Mouse (Mus musculus) forebrain, embryonic 14.5 days (tissue): ENCODE results near the gene Nfkb1. TPM values are rescaled to one million over a fixed set of nuclear protein-coding genes. Genes with fewer than 3 reads are reported as not detected.

Experiments
- ATAC-seq: fragments of 200-750 bp; cut with Nextera tagmentation; 2 replicates; pipeline ENCODE4 v1.8.0; 2017; ENCODE audit warnings: mild to moderate bottlenecking, moderate library complexity
- DNase-seq: peaks from one replicate; pipeline ENCODE4 v3.0.0-alpha.2; 2015; ENCODE audit warnings: low spot score
- H3K27ac ChIP-seq: fragments of 300-500 bp; sonication (generic); 2 replicates; pipeline ENCODE4 v1.5.1; 2014; ENCODE audit warnings: low read depth, mild to moderate bottlenecking, control low read depth, low read length, moderate library complexity
- H3K27me3 ChIP-seq: fragments of 300-500 bp; sonication (generic); replicated peaks from 2 replicates; pipeline ENCODE4 v1.6.1; 2014; ENCODE audit warnings: low read length, control low read depth, mixed read lengths; ENCODE audit not compliant: control insufficient read depth, insufficient read depth
- H3K36me3 ChIP-seq: fragments of 300-500 bp; sonication (generic); 2 replicates; pipeline ENCODE4 v1.6.1; 2014; ENCODE audit warnings: low read length, control low read depth; ENCODE audit not compliant: control insufficient read depth, insufficient read depth
- H3K4me1 ChIP-seq: fragments of 300-500 bp; sonication (generic); 2 replicates; pipeline ENCODE4 v1.6.1; 2014; ENCODE audit warnings: antibody characterized with exemption, low read length, control low read depth; ENCODE audit not compliant: control insufficient read depth, insufficient read depth
- H3K4me2 ChIP-seq: fragments of 300-500 bp; sonication (generic); 2 replicates; pipeline ENCODE4 v1.6.1; 2014; ENCODE audit warnings: mild to moderate bottlenecking, control low read depth, low read length
- H3K4me3 ChIP-seq: fragments of 300-500 bp; sonication (generic); 2 replicates; pipeline ENCODE4 v1.5.1; 2014; ENCODE audit warnings: low read depth, low read length, control low read depth
- H3K9ac ChIP-seq: fragments of 300-500 bp; sonication (generic); 2 replicates; pipeline ENCODE4 v1.6.1; 2014; ENCODE audit warnings: mild to moderate bottlenecking, low read length, control low read depth, moderate library complexity
- H3K9me3 ChIP-seq: fragments of 300-500 bp; sonication (generic); replicated peaks from 2 replicates; pipeline ENCODE4 v1.6.1; 2016; ENCODE audit warnings: low read length, control low read depth, mixed read lengths; ENCODE audit not compliant: control insufficient read depth
- WGBS: fragments of 180-500 bp; shearing (Covaris S2); extraction: QIAGEN DNeasy Blood & Tissue Kit; methylation state at CpG from one replicate; pipeline ENCODE4 v1.1.7; 2014; 5-methylcytosine and 5-hydroxymethylcytosine counted together
- polyA plus RNA-seq: library from polyadenylated mRNA; unstranded; fragments of >200 nt; fragmentation: Nextera tagmentation; extraction: Ambion mirVana; gene quantifications from 2 replicates; pipeline ENCODE4 v1.2.1, GENCODE M21; 2014

Nfkb1 gene
- polyA plus RNA-seq, 1 experiment from 2014 or later = 7.2 TPM

GRCm38 (mm10) chr3:135546212-135546923 lies 145.0 kb downstream of the Nfkb1 start:
- H3K4me1 ChIP-seq = no peaks in the 10 kb centered on the region
- H3K36me3 ChIP-seq = no peaks in the 10 kb centered on the region
- ATAC-seq (no peak), DNase-seq (no peak)
- no peak overlapping the region for H3K4me2 ChIP-seq
- no peak overlapping the region for H3K4me3 ChIP-seq
- no peak overlapping the region for H3K27ac ChIP-seq
- H3K9ac ChIP-seq = no peak overlapping the region
- H3K27me3 ChIP-seq = no peaks in the 10 kb centered on the region
- H3K9me3 ChIP-seq = no peaks in the 10 kb centered on the region
- WGBS = 67% methylated on average over 13 of the region's 13 CpGs

Other genes with a start within 250 kb of the Nfkb1 start
- gene Manba, start 205.9 kb downstream of the Nfkb1 start, polyA plus RNA-seq = 4.1 and 4.4 TPM in 2 replicates
- gene Slc39a8, start 133.7 kb upstream of the Nfkb1 start, polyA plus RNA-seq = 7.2 and 9.1 TPM in 2 replicates